Mouse (Mus musculus) kidney, adult 2 months (tissue): Measurements from ENCODE around the gene Galnt3.

Source experiments
- CTCF ChIP-seq: fragments of 200-500 bp; conservative IDR thresholded peaks from 2 replicates; pipeline ENCODE4 v1.5.1; 2011; ENCODE audit warnings: low read depth, mild to moderate bottlenecking, control low read depth, low read length, moderate library complexity, mixed read lengths; ENCODE audit not compliant: insufficient read depth, insufficient read length
- POLR2A ChIP-seq: fragments of 200-500 bp; IDR thresholded peaks from one replicate; pipeline ENCODE4 v1.6.1; 2011; ENCODE audit warnings: low read depth, low read length, control low read depth

DNA sequence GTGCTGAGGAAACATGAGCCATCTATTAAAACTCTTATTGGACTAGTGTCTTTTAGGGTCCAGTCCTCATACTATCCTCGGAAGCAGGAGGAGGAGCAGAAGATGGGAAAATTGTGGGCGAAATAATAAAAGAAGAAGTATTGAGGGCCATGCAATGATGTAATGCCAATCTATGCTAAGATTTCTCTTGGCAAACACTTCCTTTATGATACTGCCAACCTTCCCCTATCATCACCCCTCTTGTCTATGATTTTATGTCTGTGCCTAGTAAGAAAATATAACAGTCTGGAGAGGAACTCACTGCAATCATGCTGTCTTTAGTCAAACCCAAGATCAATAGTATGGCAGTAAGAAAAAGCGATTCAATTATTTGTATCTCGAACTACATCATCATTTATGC lies 18.5 kb upstream of the Galnt3 start:
- TF ChIP-seq POLR2A (no peak), CTCF (no peak)
